Mouse (Mus musculus) cerebellum, adult 11 months (tissue): ENCODE data around the gene Tnfaip3.

Experiments
- DNase-seq: peaks from one replicate; pipeline ENCODE4 v3.0.0; 2022

The Tnfaip3 gene

DNA sequence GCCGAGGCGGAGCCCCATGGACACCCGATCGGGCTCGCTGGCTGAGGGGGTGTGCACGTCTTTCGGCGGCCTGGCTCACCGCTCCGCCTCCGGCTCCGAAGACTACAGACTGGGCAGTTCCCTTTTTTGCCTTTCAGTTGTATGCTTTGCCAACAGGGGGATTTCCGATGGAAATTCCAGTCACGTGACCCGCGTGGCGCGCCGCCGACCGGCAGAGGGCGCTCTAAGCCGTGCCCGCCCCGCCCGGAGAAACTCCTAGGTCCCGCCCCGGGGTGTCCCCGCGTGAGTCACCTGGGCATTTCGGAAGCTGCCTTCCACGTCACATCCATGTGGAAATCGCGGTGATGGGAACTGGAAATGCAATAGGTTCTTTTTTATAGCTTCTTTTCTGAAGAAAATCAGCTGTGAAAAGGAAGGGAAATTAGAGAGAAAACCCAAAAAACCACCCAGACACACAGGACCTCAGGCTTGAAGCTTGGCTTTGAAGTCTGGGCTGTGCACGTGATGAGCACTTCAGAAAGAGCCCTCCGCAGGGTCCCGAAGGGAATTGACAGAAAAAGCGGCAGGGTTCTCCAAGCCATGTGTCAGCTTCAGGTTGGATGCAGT, at the start of gene Tnfaip3:
Gene Tnfaip3, minus strand, starts transcription at position 401 of the 606 bp plus-strand sequence.
- peak; percentile 93 for DNase-seq

DNA sequence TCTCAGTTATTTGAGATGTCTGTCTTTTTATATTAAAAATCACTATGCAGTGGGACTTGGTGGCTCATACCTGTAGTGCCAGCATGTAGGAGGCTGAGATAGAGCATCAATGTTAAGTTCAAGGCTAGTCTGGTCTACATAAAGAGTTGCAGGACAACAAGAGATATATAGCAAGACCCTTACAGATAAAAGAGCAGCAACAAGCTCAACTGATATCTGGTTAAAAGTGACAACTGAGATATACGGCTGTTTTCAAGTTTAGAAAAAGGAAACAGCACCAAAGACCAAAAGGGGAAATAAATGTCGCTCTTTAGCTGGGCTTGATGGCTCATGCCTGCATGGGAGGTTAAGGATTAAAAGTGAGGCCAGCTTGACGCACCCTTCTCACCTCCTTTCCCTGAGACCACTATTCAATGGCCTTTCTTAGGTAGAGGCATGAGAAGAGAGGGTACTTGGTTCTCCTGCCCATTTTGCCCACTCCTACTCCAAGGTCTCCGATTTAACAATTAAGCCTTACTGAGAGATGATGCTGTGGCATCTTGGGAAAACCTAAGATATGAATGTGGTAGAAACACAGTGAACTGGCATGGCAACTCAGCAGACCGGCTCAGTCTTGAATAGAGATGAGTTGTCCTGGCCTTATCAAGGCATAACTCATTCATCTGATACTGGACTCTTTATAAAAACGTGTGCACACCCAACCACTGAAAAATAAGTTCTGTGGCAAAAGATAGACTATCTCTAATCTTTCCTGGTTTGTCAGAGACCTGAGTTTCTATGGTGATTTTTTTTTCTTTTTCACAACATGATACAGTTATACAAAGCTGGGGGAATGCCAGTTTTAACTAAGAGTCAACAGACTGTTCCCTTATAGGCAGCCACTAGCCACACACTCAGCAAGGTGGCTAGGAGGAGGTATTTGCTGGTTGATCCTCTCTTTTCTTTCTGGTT, 49.5 kb upstream of the Tnfaip3 start:
- DNase-seq = no peak

GRCm38 (mm10) chr10:19063670-19064069, 48.2 kb upstream of the Tnfaip3 start:
- no peak for DNase-seq

GRCm38 (mm10) chr10:19063208-19063607, 47.8 kb upstream of the Tnfaip3 start:
- DNase-seq = no peak

- DNase-seq = no peak
Observed at GRCm38 (mm10) chr10:19062098-19062905, 46.8 kb upstream of the Tnfaip3 start.

GRCm38 (mm10) chr10:19061201-19061600, 45.7 kb upstream of the Tnfaip3 start:
- no peak for DNase-seq

- no peak for DNase-seq
Observed at GRCm38 (mm10) chr10:19053524-19053923, 38.1 kb upstream of the Tnfaip3 start.

- DNase-seq = no peak
Observed at GRCm38 (mm10) chr10:19045986-19046385, 30.5 kb upstream of the Tnfaip3 start.

GRCm38 (mm10) chr10:19044765-19045516, 29.5 kb upstream of the Tnfaip3 start:
- no peak for DNase-seq

- DNase-seq = no peak
Observed at GRCm38 (mm10) chr10:19043529-19044262, 28.2 kb upstream of the Tnfaip3 start.

DNA sequence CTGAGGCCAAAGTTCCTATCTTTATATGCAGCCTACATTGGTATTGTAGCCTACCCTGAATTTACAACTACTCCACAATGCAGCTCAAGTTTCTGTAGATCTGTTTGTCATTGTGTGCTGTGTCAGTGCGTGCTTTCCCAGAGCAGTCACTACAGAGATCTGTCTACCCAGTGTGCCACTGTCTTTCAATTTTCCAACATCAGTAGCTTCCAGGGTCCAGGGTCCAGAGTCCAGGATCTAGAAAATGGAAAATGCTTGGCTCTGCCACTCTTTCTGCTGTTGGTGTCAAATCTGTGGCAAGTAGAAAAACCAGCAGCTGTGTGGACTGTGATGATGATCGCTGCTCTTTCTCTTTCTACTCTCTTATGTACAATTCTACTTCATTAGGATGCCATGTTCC, 24.7 kb upstream of the Tnfaip3 start:
- DNase-seq = no peak

- no peak for DNase-seq
Observed at GRCm38 (mm10) chr10:19034764-19035163, 19.3 kb upstream of the Tnfaip3 start.

GRCm38 (mm10) chr10:19033696-19034095, 18.2 kb upstream of the Tnfaip3 start:
- no peak for DNase-seq

DNA sequence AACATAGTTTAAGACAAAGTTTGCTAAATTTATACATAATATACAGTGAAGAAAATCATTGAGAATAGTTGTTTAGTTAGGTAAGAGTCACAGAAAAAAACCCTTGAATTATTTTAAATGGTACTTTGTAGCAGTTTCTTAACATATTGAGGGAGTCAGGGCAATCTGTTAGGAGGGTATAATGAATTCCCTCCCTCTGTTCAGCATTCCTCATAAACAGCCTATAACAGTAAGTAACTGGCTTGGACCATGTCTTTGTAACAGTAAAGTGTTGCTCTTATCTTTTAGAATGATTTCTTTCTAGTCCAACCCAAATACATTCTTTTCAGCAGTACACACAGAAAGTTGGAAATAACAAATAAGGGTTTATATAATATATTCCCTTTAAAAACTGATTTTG, 16.4 kb upstream of the Tnfaip3 start:
- DNase-seq = no peak

DNA sequence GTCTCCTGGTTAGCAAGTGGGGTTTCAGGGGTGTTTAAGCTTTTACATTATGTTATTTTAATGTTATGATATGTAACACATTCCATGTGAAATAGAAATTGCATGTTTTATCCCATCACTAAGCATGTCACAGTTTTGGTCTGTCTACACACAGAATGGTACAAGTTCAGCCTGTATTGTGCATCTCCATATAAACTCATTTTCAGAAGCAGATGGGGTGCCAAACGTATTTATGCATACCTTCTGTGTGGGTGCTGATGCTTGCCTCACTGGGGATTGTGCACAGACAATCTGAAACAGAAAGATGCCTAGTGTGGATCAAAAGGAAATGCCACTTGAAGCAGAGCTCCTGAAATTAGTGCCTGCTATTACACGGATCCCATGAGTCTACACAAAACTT, 15.2 kb upstream of the Tnfaip3 start:
- DNase-seq = no peak

DNA sequence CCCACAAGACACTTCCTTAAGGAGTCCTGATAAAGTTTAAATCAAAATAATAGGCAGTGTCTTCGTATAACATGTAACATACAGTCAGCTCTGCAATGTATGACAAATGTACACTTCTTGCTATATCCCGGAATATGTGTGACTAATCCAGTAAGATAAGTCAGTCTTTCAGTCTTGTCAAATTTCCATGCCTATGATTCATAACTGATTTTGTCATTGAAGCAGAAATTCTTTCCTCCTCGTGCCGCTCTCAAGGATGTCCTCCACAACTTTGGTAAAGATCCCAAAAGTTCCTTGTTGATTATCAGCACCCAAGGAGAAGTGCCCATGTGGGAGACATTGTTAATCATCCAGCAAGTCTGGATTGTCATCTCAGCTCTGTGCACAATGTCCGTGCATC, 11.3 kb upstream of the Tnfaip3 start:
- DNase-seq = no peak

- no peak for DNase-seq
Observed at GRCm38 (mm10) chr10:19024353-19024752, 8.9 kb upstream of the Tnfaip3 start.

GRCm38 (mm10) chr10:19023622-19024326, 8.3 kb upstream of the Tnfaip3 start:
- no peak for DNase-seq

DNA sequence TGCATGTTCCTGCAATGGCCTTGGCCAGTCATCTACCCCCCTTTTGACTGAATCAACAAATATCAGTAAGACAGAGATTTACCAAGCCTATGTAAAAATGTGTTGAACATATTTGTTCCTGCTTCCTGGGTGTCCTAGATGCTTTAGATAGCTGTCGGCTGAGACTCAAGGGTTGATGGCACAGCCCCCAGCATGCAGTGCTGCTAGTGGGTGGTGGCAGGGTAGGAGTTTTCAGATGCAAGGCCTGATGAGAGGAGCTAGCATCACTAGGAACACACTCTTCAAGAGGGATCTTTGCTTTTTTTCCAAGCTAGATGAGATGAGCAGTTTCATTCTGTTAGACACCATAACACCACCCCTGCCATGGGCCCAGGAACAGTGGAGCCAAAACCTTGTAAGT, 6.8 kb upstream of the Tnfaip3 start:
- no peak for DNase-seq

DNA sequence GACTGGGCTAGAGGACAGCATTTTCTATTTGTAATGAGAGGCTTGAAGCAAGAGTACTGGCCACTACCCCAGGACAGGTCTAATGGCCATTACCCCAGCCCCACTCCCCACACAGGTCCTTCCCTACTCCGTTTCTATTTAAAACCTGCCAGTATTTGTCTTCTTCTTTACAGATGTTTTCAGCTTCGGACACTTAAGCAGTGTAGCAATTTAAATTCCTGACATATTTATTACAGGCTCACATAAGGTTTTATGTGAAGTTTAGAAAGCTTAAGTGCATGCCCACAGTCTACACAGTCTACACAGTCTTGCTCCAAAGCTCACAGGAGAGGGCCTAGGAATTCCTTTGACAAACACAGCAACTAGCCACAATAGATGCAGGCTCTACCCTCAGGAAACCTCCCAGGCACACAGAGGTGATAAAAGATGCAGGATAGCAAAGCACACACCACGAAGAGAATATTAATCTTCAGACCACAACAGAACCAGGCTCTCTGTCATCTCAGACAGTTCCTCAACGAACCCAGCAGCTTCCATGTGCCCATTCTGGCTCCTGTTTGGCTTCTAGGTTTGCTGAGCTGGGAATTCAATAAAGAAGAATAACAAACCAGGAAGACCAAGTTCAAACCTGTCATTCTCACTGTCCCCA, 1.5 kb upstream of the Tnfaip3 start:
- no peak for DNase-seq
